Mouse (Mus musculus) embryo, embryonic 11.5 days (tissue): Measurements from ENCODE around the gene Agtpbp1.
A peak's percentile ranks its signal among the peaks of the same experiment; 100 is the strongest.

ENCODE experiments used
- DNase-seq: peaks from one replicate; pipeline ENCODE4 v3.0.0-alpha.2; 2012; ENCODE audit warnings: low read depth, low spot score

Gene Agtpbp1

DNA sequence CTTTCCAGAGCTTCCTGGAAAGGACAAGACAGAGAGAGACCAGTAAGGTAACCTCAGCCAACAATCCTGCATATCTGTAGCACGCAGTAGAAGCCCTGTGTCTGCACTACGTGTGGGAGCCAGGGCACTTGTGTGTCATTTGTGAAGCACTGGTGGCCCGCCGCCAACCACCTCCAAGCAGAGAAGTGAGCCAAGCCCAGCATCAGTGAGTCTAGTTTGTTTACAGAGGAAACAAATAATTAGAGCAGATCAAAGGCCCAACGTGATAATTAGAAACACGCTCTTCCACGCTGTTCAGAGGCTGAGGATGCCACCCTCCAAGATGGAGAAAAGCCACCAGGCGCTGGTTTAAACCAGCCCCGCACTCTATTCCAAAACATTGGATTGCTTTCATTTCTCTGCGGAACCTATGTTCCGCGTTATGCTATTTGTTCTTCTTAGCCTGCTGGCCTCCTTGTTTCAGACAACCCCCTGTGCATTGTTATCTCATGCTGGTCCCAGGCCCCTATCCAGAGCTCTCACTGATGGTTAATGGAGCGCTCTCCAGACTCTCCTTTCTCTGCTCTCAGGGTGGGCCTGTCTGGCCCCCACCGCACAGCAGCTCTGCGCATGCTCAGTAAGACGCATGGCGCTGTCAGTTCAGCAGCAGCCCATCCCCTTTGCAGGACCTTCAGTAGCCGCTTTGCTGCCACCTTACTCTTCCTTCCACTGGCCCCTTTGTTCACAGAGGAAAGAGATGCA is 153.7 kb downstream of the Agtpbp1 start:
- peak; percentile 20 for DNase-seq

DNA sequence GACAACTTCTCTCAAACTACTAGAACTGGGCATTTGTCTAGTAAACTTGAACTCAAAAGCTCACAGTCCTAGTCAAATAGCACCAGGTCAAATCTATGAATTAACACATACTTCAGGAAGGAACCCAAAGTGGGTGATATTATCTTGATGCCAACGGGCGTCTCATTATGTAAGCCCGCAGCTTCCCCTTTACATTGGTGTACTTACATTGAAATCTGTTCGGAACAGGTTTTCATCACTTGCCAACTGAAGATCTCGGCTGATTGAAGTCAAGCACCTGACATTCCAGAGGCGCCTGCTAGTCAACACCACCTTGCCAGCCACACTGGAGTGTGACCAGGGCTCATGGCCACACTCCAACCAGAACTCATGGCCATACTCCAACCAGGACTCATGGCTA is 155.7 kb downstream of the Agtpbp1 start:
- no peak for DNase-seq

DNA sequence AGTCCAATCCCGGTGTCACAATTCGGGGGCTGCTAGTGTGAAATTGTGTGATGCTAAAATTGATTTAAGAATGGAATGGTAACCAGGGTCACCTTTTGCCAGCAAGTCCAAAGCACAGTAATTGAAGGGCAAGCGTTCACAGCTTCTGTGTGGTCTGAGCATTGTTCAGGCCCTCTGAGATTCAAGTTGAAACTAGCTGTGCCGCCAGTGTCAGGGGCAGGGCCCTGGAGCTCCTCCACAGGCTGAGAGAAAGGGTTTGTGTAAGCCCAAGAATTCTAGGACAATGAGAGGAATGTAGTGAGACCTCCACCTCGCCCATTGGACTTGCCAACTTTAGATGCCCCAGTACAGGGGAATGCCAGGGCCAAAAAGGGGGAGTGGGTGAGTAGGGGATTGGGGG is 161.2 kb downstream of the Agtpbp1 start:
- no peak for DNase-seq

DNA sequence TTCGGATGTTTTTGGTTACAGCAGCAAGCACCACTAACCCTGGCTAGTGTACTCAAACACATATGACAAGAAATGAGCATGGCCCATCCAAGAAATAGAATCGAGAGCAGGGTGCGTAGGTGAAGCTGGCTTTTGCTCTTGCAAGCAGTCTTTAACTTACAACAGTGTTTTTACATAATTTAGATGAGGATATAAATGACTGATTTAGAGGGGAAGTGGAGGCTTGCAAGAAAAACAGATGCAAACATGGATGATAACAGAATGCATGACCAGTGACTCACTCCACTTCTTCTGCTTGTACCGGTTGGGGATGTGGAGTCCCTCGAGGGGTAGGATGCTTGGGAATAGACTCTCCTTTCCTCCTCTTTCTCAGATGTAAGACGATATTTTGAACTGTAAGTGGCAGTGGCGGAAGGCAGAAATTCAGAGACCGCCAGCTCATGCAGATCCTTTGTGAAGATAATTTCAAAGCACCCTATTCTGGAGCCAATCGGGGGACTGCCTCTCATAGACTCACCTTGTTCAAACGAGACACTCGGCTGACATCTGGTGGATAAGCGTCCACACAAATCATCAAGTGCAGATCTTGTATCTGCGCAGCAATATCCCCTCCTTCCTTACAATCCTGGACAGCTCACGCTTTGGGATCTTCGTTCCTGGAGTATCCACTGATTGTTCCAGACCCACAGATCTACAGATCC is 168.3 kb downstream of the Agtpbp1 start:
- no peak for DNase-seq

DNA sequence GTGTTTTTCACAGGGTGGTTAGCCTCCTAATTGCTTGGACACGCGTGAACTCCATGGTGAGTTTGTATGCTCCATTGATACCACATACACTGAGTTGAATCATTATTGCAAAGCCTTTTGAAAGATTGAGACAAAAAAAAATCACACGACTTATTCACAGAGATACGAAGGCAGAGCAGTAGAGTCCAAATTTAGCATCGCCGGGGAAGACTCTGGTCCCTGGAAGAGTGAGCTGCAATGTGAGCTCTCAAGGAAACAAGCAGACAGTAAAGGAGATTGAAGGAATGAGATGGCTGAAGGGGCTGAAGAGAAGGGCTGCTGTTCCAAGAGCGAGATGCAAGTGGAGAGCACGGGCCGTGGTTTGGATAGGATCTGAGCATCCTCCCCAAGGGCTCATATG is 171.1 kb downstream of the Agtpbp1 start:
- DNase-seq: no peak

DNA sequence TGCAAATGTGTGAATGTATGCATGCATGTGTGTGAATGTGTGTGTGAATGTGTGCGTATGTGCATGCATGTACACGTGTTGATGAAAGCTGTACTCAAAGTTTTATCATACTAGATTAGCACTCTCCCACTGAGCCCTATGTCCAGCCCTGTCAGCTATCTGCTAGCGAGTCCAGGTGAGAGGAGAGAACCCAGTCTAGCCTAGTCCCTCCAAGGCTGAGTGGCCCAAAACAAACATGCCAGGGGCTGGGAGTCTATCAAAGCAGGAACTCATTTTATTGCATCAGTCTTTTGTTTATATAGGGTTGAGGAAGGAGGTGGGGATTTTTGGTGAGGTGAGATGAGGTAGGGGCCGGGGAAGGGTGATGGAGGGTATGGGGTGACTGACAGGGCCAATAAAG is 172.4 kb downstream of the Agtpbp1 start:
- no peak for DNase-seq

DNA sequence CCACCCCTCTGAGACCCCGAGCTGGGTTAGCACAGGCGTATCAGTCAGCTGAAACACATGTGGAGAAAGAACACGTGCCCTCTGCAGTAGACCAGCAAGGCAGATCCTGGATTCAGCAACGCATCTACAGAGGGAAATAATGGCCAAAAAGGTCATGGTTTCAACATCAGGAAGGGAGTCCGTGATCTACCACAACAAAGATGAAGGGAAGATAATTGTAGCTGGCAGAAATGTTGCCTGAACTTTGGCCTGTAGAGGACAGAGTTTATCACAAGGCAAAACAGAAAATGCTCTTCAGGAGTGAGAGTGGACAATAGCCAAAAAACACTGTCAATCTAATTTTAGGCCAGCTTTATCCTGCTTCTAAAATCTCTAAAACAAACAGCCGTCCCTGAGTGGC is 177.8 kb downstream of the Agtpbp1 start:
- DNase-seq: no peak

DNA sequence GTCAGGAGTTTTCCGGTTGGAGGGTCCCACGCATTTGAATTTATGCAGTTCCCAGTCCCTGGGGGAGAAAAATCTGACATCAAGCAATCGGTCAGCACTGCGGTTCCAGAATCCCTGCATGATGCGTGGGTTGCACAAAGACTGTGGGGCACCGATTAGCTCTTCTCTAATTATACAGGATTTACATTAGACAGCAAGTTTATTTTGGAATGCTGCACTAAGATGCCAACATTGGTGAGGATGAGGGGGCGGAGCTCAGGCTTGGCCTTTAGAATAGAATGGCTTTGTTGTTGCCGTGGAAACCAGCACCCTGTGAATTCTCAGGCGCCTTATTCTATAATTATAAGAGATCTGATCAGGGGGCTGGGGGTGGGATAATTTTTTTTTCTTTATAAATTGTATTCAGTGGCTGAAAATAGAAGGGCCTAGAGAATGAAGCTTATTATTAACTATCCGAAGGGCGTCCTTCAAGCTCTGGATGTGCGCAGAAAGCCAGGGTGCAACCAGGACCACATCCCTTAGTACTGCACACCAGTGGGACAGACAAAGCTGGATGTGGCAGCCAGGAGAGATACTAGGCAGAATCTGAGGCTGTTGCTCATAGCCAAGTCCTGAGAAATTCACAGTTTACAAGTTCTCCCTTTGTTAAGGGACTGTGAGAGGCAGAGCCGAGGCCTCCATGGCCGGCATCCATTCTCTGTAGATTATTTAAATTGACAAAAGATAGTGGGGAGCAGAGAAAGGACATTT is 182.8 kb downstream of the Agtpbp1 start:
- no peak for DNase-seq

DNA sequence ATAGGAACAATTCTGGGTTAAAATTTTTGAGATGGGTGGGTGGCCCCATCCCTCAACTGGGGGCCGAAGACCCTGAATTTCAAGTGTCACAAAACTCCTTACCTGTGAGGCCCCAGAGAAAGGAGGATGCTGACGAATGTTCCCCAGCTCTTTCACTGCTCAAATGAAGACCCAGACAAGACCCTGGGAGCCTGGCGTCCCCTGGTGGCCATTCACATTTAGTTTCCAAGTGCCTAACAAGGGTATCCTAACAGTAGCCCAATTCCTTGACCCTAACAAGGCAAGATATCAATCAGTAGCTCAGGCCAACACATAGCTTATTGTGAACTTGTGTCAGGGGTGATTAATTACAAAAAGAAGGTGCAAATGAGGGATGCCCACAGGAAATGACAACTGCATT is 187.5 kb downstream of the Agtpbp1 start:
- DNase-seq: peak; percentile 30
